Mouse (Mus musculus): ENCODE measurements at regions not wholly inside any gene's neighbourhood (a gene's known extent, or its start where the extent isn't known, plus 50 kb on each side); places are given as distances from the start of the nearest gene placed in this dataset.

GRCm38 (mm10) chr12:27437661-27438345, 95.4 kb upstream of the Sox11 start:
- Histone ChIP-seq H3K9me3 (replicated peaks) (no peaks in the 10 kb centered on the region), H3K4me2 (no peak overlapping the region), H3K36me3 (no peaks in the 10 kb centered on the region), H3K4me3 (no peak overlapping the region), H3K9ac (no peak overlapping the region), H3K4me1 (no peaks in the 10 kb centered on the region), H3K27ac (no peak overlapping the region), H3K27me3 (replicated peaks) (no peaks in the 10 kb centered on the region)
- no peak for ATAC-seq
- 53% methylated on average over 6 of the region's 6 CpGs for WGBS (ENCODE audit: insufficient replicate concordance)

GRCm38 (mm10) chr12:27431338-27431737, 89.0 kb upstream of the Sox11 start:
- WGBS (ENCODE audit: insufficient replicate concordance) = 74% methylated on average over 2 of the region's 2 CpGs
- Histone ChIP-seq H3K36me3 (no peaks in the 10 kb centered on the region), H3K4me2 (no peak overlapping the region), H3K4me3 (no peak overlapping the region), H3K4me1 (no peaks in the 10 kb centered on the region), H3K9ac (no peak overlapping the region), H3K9me3 (replicated peaks) (no peaks in the 10 kb centered on the region), H3K27ac (no peak overlapping the region), H3K27me3 (replicated peaks) (no peaks in the 10 kb centered on the region)
- ATAC-seq = no peak

GRCm38 (mm10) chr12:27417387-27418009, 75.1 kb upstream of the Sox11 start:
- no peak overlapping the region for H3K4me3 ChIP-seq
- WGBS (ENCODE audit: insufficient replicate concordance) = 76% methylated on average over 8 of the region's 8 CpGs
- no peak overlapping the region for H3K4me2 ChIP-seq
- no peak overlapping the region for H3K9ac ChIP-seq
- H3K27ac ChIP-seq = no peak overlapping the region
- H3K4me1 ChIP-seq = no peaks in the 10 kb centered on the region
- no peak for ATAC-seq
- no peaks in the 10 kb centered on the region for H3K27me3 ChIP-seq (replicated peaks)
- H3K36me3 ChIP-seq = no peaks in the 10 kb centered on the region
- no peaks in the 10 kb centered on the region for H3K9me3 ChIP-seq (replicated peaks)

- H3K4me1 ChIP-seq = no peaks in the 10 kb centered on the region
- no peaks in the 10 kb centered on the region for H3K27me3 ChIP-seq (replicated peaks)
- H3K4me2 ChIP-seq = no peak overlapping the region
- no peak overlapping the region for H3K4me3 ChIP-seq
- no peaks in the 10 kb centered on the region for H3K9me3 ChIP-seq (replicated peaks)
- WGBS (ENCODE audit: insufficient replicate concordance) = 32% methylated on average over 4 of the region's 4 CpGs
- no peaks in the 10 kb centered on the region for H3K36me3 ChIP-seq
- no peak overlapping the region for H3K9ac ChIP-seq
- no peak overlapping the region for H3K27ac ChIP-seq
- ATAC-seq = no peak
These were observed 68.2 kb upstream of the Sox11 start for GRCm38 (mm10) chr12:27410555-27410954.

GRCm38 (mm10) chr12:27408440-27408839, 66.1 kb upstream of the Sox11 start:
- H3K27me3 ChIP-seq (replicated peaks) = no peaks in the 10 kb centered on the region
- no peak overlapping the region for H3K9ac ChIP-seq
- no peak overlapping the region for H3K4me3 ChIP-seq
- WGBS (ENCODE audit: insufficient replicate concordance) = 55% methylated on average over 4 of the region's 4 CpGs
- H3K4me2 ChIP-seq = no peak overlapping the region
- no peak overlapping the region for H3K27ac ChIP-seq
- no peaks in the 10 kb centered on the region for H3K9me3 ChIP-seq (replicated peaks)
- H3K36me3 ChIP-seq = no peaks in the 10 kb centered on the region
- no peak for ATAC-seq
- H3K4me1 ChIP-seq = no peaks in the 10 kb centered on the region

- WGBS (ENCODE audit: insufficient replicate concordance) = 69% methylated on average over 5 of the region's 5 CpGs
- no peak for ATAC-seq
These were observed 57.0 kb upstream of the Sox11 start for GRCm38 (mm10) chr12:27399392-27399791.

More at GRCm38 (mm10) chr12:27399392-27399791, 57.0 kb upstream of the Sox11 start:
- Histone ChIP-seq H3K9ac (no peak overlapping the region), H3K27me3 (replicated peaks) (no peaks in the 10 kb centered on the region), H3K4me2 (no peak overlapping the region), H3K36me3 (no peaks in the 10 kb centered on the region), H3K4me3 (no peak overlapping the region), H3K9me3 (replicated peaks) (no peaks in the 10 kb centered on the region), H3K27ac (no peak overlapping the region), H3K4me1 (no peaks in the 10 kb centered on the region)
